Mouse (Mus musculus) cortical plate, adult 2 months (tissue): Measurements from ENCODE around the gene Upf2.

Experiments
- CTCF ChIP-seq: fragments of 200-500 bp; IDR thresholded peaks from 2 replicates; pipeline ENCODE4 v1.5.1; 2011; ENCODE audit warnings: mild to moderate bottlenecking, control low read depth, low read length; ENCODE audit not compliant: insufficient read depth; ENCODE audit errors: extremely low read depth
- POLR2A ChIP-seq: fragments of 200-500 bp; IDR thresholded peaks from 2 replicates; pipeline ENCODE4 v1.6.1; 2011; ENCODE audit warnings: mild to moderate bottlenecking, low read length, control low read depth; ENCODE audit not compliant: insufficient read depth; ENCODE audit errors: extremely low read depth

GRCm38 (mm10) chr2:5962265-5962664 is 11.0 kb downstream of the Upf2 start:
- TF ChIP-seq POLR2A: no peak
- TF ChIP-seq CTCF: no peak
